Mouse (Mus musculus) megakaryocyte, adult 5-6 weeks (primary cell): ENCODE results near the gene Pigo. TPM values are rescaled to one million over a fixed set of nuclear protein-coding genes. Genes with fewer than 3 reads are reported as not detected.

ENCODE experiments used
- ATAC-seq: 2 replicates; pipeline ENCODE4 v1.8.0; 2016; ENCODE audit warnings: mild to moderate bottlenecking, inconsistent platforms; ENCODE audit not compliant: poor library complexity, severe bottlenecking
- total RNA-seq, 2 experiments: library from RNA; stranded (forward) in 1 of 2; stranded (reverse) in 1 of 2; fragments of 153-499, 151-499 nt in 1 of 2; fragments of 221-1000, 200-1000 nt in 1 of 2; gene quantifications; 2 replicates each; pipeline versions ENCODE4 v1.2.3 to v1.2.4; 2015 to 2017

Pigo gene
- total RNA-seq (2015) (7.9 and 9.7 TPM in 2 replicates), total RNA-seq (2017) (5.6 and 11.1 TPM in 2 replicates)

DNA sequence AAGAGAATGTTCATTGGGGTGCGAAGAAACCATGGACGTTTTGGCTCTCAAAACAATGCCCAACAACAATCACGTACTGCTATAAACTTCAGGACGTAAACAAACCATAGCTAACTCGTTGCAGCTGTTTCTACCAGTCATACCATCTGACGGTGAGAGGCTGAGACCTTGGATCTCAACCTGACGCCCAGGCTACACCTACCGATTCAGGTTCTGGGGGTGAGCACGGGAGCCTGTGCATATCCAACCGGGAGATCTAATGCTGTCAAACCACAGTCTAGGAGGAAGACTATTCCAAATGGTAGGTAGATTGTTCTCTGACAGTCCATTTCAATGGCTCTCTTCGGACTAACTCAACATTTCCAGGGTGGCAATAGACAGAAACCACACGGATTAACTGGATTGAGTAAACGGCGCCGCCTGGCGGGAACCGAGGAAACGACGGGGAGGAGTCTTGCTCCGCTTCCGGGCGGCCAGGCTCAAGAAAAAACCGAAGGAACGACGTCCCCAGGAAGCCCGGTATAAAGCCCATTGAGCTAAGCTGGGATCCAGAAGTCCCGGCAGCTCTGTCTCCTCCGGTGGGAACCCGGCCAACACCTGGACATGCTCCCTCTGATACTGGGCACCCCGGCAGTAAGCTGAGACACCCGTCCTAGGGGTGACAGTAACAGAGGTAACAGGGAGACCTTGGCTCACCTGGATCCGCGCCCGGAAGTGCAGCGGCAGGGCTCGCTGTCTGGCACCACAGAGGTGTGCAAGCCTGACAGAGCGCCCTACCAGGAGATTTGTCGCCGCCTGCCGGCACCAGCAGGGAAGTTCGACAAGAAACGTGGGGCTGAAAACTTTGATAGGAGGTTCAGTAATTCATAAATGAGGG is at the start of gene Pigo:
Gene Pigo (minus strand): TSS at position 736 of the 877 bp plus-strand sequence.
- peak; percentile 96 for ATAC-seq

DNA sequence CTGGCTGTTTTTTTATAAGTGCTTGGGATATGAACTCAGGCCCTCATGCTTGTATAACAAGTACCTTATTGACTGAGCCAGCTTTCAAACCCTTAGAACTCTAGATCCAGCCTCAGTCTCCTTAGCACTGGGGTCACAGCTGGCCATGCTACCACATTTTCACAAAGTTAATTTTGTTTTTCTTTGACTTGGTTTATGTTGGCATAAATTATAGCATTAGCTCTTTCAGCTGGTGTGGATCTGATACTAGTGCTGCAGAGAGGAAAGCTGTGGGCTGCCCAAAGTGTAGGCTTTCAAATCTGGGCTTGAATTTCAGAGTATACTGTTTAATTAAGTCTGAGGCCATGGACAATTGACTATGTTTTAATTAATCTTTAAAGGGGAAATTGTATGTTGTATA is 49.3 kb upstream of the Pigo start:
- no peak for ATAC-seq

DNA sequence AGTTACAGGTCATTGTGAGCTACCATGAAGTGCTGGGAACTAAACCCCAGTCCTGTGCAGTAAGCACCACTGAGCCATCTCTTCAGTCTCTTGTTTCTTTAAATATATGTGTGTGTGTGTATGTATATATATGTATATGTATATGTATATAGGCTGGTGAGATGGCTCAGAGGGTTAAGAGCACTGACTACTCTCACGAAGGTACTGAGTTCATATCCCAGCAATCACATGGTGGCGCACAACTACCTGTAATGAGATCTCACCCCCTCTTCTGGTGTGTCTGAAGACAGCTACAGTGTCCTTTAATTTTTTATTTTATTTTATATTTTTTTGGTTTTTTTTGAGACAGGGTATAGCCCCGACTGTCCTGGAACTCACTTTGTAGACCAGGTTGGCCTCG is 39.9 kb upstream of the Pigo start:
- no peak for ATAC-seq

DNA sequence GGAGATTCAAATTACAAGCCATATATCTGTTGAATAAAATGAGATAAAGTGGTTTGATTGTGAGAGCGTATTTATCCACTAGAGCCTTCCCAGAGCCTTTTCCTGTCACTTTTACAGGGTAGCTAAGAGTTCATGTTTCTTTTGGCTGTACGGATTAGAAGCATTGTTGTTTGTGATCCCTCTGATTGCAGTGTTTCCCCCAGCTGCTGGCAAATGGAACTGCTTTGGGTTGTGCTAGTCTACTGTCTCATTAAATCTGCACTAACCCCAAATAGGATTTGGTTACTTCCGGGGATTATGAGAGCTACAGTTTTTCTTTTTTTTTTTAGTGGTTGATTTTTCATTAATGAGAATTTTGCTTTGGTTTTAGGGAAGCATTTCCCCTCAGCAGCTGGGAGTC is 34.7 kb upstream of the Pigo start:
- ATAC-seq, result no peak

- ATAC-seq, result no peak
Observed at GRCm38 (mm10) chr4:43059697-43060096, 34.1 kb upstream of the Pigo start.

DNA sequence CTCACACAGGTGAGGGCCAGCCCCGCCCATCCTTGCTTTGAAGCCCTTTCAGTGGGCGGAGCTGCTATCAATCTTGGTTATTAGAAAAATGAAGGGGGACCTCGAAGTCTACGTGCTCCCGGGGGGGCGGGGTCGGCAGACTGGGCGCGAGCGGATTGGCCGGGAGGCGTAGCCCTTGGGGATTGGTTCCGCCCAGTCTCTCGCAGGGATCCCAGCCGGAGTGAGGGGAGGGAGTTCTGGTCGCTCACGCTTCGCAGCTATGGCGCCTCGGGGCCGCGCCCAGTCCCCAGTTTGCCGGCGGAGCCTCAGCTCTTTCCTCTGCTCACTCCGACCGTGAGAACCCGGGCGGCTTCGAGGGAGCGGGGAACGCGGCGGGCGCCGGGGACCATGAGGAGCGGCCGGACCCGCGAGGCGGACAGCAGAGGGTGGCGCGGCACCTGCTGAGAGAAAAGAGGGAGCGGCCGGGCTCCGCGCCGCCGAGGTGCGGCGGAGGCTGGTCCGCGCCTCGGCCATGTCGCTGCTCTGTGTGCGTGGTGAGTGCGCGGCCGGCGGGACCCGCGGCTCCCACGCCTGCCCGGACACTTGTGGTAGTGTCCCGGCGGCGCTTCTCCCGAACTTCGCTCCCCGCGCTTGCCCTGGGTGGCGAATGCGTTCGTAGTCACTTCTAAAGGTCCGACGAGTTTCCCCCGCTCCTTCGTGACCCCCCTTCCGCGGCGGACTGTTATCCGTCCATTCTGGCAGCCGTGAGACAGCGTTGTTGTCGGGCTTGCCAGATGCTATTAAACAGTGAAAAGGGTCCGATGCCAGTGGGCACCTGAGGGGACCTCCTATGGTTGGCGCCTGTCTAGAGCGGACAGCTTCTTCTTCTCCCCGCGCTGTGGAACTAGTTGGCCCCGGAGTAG is 33.4 kb upstream of the Pigo start, which contains the start of gene Unc13b:
Gene Unc13b (plus strand): TSS at position 201 of the 902 bp plus-strand sequence.
- ATAC-seq, result peak; percentile 95

DNA sequence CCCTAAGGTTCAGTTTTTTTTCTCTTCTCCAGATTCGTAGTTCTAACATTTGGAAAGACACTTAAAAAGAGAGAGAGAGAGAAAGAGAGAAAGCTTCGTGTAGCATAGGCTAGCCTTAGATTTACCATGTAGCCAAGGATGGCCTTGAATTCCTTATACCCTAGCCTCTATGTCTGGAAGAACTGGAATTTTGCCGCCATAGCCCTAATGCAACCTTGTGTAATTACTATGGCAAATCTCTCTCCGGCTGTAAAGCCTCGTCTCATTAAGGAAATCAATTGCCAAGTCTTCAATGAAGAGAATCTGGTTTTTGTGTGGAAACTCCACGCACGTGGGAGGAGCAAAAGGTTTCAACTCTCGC is 32.8 kb upstream of the Pigo start:
- no peak for ATAC-seq

DNA sequence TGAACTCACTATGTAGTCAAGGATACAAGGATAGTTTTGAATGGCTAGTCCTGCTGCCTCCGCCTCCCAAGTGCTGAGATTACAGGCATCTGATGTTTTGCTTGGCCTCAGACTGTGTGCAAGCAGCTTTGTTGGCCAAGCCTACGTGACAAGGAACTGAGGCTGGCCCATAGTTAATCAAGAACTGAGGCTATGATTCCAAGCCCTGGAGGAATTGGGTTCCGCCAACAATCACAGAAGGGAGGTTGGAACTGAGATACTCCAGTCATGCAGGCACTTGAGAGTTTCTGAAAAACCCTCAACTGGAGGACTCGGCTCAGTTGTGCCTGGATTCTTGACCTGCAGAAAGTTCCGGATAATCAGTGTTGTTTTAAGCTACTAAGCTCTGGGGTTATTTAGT is 32.0 kb upstream of the Pigo start:
- ATAC-seq, result no peak

DNA sequence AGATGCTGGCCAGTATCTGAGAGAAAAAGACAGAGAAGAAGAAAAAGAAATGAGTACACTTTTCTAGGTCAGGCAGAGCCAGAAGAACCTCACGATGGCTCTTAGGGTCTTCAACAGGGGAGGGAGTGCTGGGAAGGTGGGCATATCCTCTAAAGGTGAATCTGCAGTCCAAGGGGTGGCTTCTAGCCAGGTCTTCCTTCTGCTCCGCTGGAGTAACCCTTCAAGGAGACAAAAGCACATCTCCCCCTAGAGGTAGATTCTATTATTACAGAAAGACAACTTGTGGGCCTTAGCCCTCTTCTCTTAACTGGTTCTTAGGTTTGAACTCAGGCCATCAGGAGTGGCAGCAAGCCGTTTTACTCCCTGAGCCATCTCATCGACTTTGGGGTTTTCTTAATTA is 27.0 kb upstream of the Pigo start:
- ATAC-seq, result peak; percentile 88

DNA sequence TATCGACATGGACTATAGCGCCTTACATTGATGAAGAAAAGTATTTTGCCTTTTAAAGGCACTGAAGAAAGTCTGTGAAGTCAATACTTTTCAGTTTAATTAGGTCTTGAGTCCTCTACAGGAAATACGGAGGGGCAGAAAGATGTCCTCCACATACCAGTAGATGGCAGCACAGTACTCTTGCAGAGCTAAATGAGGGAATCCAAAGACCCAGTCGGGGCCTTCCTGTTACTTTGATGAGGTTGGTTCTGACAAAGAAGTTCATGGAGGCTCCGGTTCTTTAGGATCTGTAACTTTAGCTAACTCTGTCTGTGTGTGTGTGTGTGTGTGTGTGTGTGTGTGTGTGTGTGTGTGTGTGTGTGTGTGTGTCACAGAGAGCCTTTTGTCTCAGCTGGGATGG is 21.6 kb upstream of the Pigo start:
- ATAC-seq, result peak; percentile 19; the same call in 1 of the 2 replicates

DNA sequence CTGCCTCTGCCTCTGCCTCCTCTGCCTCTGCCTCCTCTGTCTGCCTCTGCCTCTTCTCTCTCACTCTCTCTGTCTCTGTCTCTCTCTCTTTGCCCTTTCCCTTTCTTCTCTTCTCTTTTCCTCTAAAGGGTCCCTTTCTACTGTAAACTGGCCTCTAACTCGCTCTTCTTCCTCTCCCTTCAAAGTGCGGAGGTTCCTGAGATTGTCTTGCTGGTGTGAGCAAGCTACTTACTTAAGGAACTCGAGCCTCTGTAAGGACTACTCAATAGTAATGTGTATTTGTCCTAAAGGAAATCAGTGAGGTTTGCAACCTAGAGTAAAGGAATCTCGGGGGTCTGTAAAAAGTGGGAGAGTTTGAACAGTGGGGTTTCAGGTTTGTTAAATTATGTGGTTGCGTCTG is 21.0 kb upstream of the Pigo start:
- ATAC-seq, result no peak

- peak; percentile 72 for ATAC-seq
Observed at GRCm38 (mm10) chr4:43045659-43046302, 20.2 kb upstream of the Pigo start, which contains the start of gene Fam214b. Gene Fam214b (minus strand): TSS chr4:43046220.

GRCm38 (mm10) chr4:43045285-43045658 is 19.7 kb upstream of the Pigo start:
- ATAC-seq, result no peak

DNA sequence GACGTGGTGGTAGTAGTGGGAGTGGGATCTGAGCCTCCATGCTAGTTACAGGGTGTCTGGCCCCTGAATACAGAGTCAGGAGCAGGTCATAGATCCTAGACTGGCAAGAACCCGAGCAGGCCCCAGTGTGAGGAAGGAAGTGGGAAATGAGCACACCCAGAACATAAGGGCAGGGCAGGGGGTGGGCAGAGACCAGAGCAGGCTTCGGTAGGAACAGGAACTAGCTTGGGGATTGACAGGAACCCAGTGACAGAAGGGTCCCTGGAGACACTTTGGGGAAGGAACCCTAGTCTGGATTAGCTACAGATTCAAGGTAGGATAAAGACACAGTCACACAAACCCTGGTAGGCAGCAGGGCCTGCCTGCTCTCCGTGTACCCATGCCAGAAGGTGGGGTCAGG is 19.1 kb upstream of the Pigo start:
- peak; percentile 38 for ATAC-seq

DNA sequence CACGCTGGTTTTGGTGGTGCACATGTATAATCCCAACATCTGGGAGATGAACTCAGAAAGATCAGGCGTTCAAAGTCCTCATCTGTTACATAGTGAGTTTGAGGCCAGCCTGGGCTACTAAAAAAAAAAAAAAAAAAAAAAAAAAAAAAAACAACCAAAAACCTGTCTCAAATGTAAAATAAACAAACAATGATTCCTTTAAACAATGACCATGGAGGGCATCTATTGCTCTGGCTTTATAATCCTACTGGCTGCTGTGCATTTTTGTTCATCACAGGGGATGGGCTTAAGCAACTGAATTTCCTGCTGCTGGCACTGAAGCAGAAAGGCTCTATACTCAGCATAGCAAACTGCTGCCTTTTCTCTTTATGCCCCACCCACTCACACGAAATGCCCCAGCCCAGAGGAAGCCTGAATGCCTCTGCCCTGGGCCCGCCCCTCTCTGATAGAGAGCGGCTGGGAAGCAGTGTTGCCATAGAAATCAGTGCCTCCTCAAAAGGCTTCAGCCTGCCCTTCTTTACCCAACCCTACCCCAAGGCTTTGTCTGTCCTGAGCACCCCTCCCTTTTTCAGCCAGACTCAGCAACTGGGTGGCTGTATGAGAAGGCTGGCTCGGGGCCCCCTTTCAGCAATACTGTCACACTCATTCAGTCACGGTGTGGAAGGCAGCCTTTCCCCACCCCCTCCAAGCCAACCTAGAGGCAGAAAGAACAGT is 18.2 kb upstream of the Pigo start:
- peak; percentile 34 for ATAC-seq

DNA sequence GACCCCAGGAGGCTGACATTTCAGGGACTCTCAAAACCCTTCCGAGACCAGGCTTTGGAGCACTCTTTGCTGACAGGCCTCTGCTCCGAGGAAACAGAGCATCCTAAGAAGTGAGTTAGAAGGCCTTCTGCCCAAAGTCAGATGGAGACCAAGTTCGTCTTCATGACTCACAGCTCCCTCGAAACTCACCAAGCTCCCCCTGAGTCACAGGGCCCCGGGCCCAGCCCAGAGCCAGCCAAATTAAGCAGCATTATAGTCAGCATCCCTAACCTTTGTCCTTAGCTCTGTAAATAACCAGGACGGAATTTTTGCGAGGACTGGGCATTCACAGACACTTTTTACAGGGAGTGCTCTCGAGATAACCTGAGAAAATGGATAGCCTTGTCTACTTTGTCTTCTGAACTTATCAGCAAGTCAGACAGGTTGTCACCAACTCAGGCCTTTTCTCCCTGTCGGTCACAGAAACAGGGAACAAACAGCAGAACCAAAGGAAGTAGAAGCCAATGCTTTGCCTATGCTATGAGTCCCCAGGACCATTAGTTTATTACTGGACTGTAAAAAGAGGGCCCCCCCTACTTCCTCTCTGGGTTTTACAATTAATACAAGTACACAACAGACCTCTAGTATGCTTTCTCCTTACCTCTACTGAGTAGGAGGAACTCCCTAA is 15.4 kb upstream of the Pigo start:
- no peak for ATAC-seq

GRCm38 (mm10) chr4:43040114-43040572 is 14.5 kb upstream of the Pigo start:
- peak; percentile 83 for ATAC-seq

DNA sequence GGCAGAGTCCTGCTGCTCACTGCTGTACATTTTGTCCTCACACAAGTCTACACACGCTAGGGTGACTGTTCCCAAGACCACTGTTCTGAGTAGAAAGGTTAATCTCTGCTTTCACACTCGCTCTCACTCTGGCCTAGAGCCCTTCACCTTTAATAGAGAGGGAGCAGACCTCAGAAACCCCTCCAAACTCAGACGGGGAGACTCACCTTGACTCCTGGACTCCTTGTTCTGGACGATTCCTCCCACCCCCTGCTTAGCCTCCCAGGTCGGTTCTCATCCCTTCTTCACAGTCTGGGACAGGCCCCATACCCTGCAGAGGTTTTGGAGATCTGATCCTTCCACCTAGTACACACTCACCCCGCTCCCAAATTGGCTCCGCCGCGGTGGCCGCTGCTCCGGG is 14.0 kb upstream of the Pigo start:
- ATAC-seq, result no peak

DNA sequence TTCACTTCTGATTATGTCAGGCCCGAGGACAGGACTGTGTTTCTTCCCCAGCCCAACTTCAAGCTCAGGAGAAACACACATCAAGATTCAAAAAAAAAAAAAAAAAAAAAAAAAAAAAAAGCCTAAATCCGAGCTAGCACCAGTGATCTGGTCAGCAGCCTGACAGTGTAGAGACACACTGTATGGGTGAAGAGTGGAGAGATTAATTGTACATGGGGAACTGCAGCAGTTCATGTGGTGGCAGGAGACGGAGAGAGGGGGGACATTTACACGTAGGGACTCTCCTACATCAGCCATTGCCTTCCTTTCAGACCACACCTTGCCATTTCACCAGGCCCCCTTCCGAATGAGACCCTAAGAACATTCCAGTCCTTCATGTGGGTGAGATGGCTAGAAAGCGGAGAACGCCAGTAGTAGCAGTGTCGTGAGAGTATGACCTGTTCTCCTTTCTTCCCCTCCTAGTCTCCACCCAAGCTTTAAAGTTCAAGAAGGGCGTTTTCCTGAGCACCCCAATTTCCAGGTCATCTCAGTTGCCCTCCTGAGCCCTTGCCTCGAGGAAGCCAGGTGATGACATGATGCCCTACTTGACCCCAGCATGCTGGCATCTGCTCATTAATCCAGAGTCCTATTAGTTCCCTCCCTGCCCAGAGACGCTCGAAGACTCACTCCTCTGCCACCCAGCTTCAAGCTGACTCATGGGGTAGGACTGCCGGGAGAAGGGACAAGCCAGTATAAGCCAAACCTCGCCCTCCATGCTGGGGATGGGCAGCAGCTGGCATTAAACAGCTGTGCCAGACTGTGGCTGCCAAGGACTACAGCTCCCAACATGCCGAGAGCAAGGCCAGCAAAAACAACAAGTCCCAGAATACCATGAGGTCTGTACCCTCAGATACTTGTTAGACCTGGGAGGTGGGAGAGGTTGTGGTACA is 13.2 kb upstream of the Pigo start:
- no peak for ATAC-seq
